Mouse (Mus musculus) heart, adult 8-10 months (tissue): ENCODE measurements around the gene Pou2f1. TPM values are rescaled to one million over a fixed set of nuclear protein-coding genes. Genes with fewer than 3 reads are reported as not detected.

Experiments
- DNase-seq: peaks from one replicate; pipeline ENCODE4 v3.0.0; 2022; ENCODE audit warnings: low spot score
- total RNA-seq, 4 experiments: library from RNA; stranded (reverse); gene quantifications; 2 replicates each; pipeline ENCODE4 v1.2.4; 2022

The Pou2f1 gene
- total RNA-seq, 4 experiments from 2014 or later = 9.7 to 16.5 (median 11.5) TPM

DNA sequence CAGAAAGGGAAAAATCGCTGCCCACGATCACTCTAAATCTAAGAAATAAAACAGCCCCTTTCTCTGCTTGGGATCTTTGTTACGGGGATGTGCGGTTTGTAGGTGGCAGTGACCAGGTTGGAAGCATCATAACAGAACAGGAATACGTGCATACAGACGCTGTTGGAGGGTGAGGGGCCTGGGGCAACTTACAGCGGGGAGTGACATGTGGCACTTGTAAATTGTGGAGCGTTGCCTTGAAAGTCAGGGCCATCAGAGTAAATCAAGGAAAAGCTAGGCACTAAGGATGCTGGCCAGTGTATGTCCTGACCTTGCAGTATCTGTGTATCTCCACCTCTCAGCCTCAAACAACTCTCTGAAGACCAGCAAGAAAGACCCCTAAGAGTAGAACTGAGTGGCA, 154.1 kb downstream of the Pou2f1 start:
- DNase-seq = no peak

DNA sequence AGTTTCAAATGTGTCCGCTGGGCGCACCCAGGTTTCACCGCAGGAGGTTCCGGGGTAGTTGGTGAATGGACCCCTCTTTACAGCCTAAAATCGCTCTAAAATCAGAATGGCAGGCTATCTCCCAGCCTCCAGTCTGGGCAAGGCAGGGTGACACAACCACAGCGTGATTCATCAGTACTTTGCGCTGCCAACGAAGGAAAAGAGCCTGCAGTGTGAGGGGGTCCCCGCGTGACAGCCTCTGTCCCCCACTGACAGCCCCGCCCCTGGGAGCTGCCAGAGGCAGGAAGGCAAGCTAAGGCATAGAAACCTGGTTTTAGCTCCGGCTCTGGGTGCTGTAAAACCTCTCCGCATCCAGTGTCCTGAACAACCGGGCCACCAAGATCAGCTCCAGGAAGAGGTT, 157.1 kb downstream of the Pou2f1 start:
- DNase-seq = no peak

DNA sequence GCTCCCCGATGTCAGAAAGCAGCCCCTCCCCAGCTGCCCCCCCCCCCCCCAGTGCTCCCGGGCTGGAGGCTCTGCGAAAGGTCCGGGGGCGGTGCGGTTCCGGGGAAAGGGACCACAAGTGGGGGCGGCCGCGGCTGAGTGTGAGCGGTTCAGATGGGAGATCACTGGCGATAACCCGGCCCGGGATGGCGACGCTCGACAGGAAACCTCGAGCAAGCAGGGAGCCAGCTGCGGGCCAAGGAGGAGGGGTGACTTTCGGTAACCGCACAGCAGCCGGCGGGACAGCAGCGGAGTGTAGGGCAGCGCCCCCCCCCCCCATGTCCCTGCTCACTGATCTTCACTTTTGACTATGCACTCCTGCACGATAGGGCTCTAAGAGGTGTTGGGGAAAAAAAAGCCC, 157.5 kb downstream of the Pou2f1 start:
- DNase-seq = no peak

DNA sequence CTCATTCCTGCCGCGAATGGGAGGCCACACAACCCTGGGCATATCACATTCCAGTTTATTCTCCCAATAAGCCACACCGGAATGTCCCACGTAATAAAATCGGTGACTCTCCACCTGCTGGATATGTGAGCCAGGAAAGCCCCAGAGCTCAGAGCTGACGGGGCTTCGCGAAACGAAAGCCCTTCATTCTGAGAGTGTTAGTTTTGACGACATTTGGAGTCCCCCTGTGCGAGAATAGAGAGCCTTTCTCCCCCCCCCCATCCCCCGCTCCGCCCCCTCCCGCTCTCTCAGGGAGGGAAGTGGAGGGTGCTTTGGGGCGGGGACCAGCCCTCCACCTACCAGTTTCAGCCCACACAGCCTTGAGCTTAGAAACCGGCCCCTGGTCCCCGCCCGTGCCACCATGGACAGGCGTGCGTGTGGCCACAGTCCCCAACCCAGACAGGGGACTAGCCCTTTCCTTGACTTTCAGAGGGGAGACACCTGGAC, 158.0 kb downstream of the Pou2f1 start:
- no peak for DNase-seq

DNA sequence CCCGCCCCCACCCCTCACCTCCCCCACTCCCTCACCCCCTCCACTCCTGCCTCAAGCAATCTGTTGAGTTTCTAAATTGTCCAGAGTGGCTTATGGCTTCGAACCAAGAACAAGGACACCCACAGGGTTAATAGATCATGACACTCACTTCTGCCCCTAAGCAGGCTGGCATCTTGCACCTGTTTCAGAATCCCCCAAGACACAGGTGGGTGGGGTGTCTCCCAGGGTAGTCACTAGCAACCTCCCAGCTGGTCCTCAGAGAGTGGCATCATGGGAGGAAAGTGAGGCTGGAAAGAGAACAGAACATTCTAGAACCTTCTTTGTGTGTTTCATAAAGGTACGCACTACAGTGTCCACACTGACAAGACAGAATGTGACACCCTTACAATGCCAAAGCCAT, 158.9 kb downstream of the Pou2f1 start:
- DNase-seq = no peak

DNA sequence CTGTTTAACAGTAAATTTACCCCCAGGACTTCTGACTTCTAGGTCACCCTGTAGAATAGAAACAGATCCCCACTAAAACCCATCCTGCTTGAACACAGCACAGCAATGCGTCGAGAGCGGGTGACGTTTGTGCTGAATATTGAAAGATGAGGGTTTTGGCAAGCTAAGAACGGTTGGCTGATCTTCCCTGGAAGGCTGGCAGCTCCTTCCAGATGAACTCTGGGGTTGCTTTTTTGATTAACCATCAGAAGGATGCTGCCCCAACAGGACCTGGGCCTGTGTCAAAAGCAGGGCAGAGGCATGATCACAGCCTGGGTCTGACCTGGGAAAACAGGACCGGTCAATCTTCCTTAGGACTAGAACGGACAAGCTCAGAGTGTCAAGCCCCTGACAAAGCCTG, 160.3 kb downstream of the Pou2f1 start:
- no peak for DNase-seq

DNA sequence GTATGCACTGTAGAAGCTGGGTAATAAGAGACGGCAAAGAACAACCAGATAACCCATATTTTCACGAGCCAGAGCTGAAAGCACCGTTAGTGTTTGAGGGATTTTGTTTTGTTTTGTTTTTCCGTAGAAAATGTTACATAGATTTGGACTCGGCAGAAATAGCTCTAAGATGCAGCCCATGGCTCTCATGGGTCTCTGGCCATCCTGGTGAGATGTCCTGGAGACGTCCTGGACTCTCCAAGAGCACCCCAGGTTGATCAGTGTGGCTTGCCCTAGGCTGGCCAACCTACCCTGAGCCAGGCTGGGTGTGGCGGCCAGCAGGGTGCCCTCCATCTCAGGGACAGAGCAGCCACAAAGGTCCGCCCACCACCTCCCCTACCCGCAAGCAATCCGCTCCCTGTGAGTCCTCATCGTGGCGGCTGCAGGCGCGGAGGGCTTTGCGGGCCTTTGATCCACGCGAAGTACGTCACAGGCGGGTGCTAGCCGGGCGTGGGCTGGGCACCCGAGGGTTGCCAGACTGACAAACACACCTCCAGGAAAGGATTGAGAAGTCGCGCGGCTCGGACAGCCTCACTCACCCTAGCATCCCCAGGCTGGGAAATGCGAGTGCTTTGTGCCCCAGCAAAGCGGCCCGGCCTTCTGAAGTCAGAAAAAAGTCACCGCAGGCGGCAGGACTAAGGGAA, 161.8 kb downstream of the Pou2f1 start:
- no peak for DNase-seq

DNA sequence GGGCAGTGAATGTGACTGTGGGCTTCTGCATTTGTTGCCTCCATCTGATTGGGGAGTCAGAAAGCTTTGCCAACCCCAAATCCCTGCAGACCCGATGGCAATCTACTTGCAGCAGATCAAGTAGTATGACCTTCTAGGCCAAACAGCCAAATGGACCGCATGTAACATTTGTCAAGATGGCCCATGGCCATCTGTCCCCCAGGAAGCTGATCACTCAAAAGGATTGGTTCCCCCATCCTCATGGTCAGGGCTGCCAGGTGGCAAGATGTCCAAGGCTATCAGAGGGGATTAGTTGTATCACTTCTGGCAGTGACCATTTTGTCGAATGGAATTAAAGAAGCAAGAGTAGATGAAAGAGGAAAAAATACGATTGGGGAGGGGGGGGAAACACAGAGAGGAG, 163.3 kb downstream of the Pou2f1 start:
- DNase-seq = no peak

DNA sequence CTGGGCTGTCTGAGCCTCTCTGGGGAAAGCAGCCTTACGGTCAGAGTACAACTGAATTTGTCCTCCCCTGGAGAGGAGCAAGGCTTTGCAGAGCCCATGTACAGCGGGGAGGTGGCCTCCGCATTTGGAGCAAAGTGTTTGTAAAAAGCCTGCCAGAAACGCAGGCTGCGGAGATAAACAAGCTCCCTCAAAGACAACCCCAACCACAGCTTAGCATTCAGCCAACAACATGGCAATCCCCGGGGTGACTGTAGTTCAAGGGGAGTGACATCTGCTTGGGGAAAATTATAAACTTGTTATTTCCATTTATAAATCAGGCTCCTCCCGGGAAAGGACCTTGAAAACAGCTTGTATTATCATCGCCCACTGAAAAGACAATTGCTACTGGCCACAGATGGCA, 164.9 kb downstream of the Pou2f1 start:
- no peak for DNase-seq

DNA sequence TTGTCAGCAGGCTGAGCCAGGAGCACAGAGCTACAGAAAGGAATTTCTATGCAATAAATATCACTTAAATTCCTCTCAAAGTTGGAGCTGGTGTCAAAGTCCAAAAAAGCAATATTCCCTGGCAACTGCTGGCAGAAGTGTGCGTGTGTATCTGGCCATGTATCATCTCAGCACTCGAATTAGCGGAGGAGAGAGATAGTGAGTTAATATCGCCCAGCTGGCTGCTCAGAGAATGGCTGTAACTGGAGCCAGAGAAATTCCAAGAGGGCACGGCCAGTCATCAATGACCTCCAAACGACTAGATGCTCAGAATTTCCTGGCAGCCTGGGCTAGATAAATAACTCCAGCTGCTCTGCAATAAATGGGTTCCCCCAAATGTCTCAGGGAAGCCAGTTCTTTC, 166.0 kb downstream of the Pou2f1 start:
- DNase-seq = no peak

DNA sequence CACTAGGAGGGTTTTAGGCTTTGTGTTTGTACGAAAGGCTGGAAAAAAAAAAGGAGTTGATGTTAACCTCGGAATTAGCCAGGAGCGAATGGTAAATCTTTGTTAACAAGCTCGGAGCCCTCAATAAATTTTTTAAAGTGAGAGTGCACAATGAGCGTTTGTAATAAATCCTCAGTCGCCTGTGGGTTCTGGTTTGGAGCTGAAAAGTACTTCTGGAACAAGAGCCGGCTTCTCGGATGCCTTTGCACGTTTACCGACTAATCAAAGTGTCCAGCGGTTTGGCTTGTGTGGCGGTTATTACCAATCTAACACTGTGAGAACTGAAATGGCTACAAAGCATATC, 167.9 kb downstream of the Pou2f1 start:
- no peak for DNase-seq

DNA sequence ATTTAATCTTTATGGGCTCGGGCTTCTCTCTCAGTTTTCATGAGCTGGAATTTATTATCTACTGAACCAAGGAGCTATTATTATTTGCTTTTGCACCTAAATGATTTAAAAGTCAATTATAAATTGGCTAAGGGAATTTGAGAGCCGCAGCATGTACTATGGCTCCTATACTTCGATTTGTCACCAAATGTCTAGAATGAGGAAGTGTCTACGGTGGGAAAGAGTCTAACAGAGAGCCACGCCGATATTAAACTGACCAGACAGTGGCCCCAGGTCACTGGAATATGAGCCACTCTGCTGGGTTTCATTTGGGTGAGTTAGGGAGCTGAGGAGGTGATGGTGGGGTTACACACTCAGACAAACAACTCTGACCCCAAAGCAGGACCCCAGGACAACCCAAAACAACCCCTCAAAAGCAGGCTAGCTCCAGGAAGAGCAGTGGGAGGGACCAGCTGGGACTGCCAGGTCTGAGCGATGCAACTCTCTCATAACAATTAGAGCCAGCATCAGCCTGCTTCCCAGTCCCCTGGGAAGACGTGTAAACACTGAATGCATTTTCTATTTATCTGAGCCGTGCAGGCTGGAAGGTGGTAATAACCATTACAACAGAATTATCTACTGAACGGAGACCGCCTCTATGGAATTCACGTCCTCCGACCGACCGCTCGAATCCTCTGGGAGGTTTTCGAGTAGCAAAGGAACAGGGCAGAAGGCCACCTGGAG, 168.4 kb downstream of the Pou2f1 start:
- no peak for DNase-seq

DNA sequence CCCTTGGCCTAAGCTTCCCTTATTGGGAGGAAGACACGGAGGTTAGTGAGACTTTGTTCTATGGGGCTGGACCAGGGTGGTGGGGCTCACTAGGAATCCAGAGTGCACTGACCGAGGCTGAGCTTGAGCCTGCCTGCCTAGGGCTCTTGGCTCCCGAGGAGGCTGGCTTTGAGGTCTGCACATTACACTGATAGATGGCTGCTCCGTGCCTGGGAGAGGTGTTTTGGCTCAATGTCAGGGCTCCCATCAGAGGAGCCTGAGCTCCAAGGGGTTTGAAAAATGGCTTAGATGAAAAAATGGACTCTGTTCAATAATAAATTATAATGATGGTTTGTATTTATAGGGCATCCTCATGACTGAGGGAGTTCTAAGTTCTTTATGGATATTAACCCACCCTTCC, 169.2 kb downstream of the Pou2f1 start:
- DNase-seq = no peak

DNA sequence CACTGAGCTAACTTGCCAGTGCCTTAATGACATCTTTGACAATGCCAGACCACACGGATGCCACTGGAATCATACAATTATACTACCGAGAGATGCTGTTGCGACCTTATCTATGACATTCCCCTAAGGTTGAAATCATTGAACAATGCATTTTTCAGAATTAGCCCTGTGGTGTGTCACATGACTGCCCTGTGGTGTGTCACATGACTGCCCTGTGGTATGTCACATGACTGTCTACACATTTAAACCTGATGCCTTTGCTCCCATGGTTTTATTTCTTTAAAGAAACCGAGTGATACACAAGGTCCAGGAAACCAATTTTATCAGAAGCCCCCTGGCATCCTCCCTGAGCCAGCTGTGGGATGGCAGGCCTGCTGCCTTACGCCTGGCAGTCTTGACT, 172.6 kb downstream of the Pou2f1 start:
- DNase-seq = no peak

DNA sequence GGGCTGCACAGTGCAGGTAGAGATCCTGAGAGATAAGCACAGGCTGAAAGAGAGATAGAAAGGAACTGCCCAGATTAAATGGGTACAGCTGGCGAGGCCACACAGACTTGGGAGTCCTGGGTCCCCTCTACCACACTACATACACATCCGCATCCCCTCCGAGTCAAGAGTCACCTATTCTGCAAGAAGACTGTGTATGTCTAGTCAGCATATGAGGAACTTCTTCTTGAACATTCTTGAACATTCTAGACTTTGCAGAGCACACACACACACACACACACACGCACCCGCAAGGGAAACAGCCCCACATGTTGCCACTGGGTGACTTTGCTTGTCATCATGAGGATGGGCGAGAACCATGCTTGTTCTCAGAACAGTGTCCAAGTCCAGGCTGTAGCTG, 173.9 kb downstream of the Pou2f1 start:
- DNase-seq = no peak

DNA sequence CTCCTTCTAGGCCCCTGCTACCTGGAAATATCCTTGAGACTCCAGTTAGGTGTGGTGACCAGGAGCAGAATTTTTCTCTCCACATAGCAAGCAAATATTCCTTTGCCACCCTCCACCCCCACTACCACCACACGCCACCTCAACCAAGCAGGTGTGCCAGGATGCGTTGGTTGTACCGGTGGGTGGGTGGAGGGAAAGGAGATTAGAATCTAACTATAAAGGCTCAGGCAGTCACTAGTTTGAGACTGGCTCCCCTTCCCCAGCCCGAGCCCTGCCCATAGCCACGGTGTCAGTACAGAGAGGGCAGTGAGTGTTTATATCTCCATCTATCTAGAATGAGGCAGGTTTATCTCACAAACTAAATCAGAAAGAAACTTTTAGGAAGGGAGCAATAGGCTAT, 174.3 kb downstream of the Pou2f1 start:
- DNase-seq = no peak

DNA sequence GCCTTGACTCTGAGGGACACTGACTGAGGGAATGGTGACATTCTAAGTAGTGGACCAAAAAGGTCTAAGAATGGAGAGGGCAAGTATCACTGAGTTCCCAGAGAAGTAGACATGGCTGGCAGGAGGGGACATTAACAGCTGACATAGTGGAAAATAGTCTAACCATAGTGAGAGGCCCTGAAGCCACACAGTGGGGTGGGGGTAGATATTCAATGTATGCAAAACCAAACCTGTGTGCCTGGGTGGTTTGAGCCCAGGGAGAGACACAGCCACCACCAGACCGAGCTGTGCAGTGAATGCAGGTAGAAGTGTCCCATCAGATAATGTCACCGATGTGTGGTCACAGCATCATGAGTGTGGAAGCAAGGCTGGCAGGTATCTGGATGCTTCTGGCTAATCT, 180.4 kb downstream of the Pou2f1 start:
- no peak for DNase-seq

DNA sequence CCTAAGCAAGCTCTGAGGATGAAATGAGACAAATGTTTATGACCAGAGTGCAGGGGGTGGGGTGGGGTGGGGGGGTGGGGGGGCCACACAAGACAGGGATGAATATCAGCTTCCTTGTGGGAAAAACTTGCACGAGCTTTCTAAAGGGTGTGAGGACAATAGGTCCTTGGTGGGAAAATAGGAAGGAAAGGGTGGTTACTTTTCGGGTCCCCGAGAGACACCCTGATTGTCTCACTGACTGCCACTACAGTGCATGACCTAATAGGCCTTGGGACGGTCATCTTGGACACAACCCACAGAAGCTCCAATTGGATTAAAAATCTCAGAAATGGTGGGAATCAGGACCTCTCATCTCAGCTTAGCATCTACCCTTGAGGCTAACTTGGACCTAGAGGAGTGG, 183.3 kb downstream of the Pou2f1 start:
- peak; percentile 50 for DNase-seq

DNA sequence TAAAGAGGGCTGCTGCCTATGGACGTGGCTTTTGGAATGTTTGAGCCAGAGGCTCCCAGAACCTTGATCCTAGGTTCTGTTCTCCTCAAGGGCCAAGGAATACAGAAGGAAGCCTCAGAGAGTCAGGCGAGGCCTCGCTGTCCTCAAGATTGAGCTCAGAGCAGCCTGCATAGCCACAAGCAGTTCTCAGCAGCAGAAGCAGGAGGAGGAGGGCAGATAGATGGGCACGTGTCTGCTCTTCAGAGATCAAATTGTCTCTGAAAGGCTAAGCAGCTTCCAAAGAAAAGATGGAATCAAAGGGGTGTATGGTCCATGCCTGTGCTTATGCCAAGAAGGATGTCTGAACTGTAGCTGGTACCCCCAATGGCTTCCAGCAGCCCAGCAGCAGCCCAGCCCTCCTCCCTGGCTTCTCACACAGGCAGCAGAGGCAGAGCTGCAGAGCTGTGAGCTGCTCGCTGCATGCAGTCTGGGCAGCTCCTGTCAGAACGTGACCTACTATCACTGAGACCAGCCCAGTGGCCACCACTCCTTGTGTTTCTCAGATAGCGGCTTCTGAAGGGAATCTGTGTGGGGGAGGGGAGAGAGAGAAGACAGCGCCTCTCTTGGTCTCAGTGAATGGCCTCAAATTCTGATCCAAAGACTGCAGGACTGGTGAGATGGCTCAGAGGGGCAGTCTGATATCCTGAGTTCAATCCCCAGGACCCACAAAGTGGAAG, 184.2 kb downstream of the Pou2f1 start:
- no peak for DNase-seq

DNA sequence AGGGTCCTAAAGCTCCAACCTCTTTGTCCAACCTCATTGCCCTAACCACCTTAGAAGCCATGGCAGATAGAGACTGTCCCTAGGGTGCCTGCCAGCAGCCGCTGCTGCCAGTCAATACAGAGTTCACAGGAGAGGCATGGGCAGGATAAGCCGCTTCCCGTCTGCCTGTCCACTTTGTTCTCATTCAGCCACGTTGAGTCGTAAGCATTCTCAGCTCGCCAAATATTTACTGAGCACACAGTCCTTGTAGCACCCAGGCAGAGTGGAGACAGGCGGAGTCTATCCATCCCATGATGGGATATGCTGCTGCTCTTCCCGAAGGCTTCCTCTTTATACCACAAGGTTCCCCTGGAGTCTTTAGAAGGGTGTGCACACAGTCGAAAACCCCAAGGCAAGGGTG, 185.2 kb downstream of the Pou2f1 start:
- DNase-seq = no peak

DNA sequence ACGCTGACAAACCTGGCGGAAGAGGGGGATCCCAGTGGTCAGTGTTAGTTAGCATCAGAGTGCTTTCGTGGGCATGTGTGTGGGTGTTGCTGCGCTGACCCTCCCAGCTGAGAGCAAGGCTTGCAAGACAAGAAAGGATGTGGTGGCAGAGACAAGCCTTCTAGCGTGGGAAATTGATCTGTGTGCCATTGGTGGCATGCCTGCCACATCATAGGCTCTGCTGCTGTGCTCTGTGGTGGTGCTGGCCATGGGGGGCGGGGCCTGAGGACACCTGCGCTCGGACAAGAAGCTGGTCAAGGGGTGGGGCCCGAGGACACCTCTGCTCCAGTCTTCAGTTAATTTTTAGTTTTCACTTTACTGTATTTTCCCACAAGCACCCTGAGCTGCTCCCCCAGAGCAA, 186.1 kb downstream of the Pou2f1 start:
- no peak for DNase-seq
